8 mouse cellular contexts compared by ENCODE assay signal in genomic region chr10:121689591-121690314, GRCm38 (mm10). TPM values are rescaled to one million over a fixed set of nuclear protein-coding genes. Genes with fewer than 3 reads are reported as not detected.
DNase-seq lines count a peak whose midpoint lies in the region; ATAC-seq and TF ChIP-seq lines count a peak whose summit lies in the region.

No protein-coding gene starts in this region.

- H3K27ac ChIP-seq in hindbrain, embryonic 11.5 days (ENCODE audit: low read depth, low read length): no peak overlapping the region
- H3K27ac ChIP-seq in lung, embryonic 14.5 days (ENCODE audit: low read depth): no peak overlapping the region

- peak; percentile 88 for DNase-seq in R1 (ENCODE audit: low read depth, low spot score)
- DNase-seq in cerebellum, adult 9-10 months: peak; percentile 23
- DNase-seq in hindbrain, embryonic 11.5 days (ENCODE audit: low spot score): peak; percentile 86
- peak; percentile 50 to 68 for DNase-seq in layer of hippocampus, adult 8-10 months (ENCODE audit: low spot score in 2 of 2)
- peak; percentile 96 for DNase-seq in lung, embryonic 14.5 days
- DNase-seq in ovary, adult 18-20 months (ENCODE audit: low spot score): peak; percentile 47
- peak; percentile 52 for DNase-seq in urinary bladder, postnatal 25 days (ENCODE audit: low spot score)

- H3K4me1 ChIP-seq in hindbrain, embryonic 11.5 days (replicated peaks; ENCODE audit: control insufficient read depth, insufficient read depth, low read length): no peaks in the 10 kb centered on the region
- 0 out of 2 replicates have a peak, but pooled peaks cover 2% of the 10 kb centered on the region for H3K4me1 ChIP-seq in lung, embryonic 14.5 days (ENCODE audit: insufficient read depth)

- no peaks in the 10 kb centered on the region for H3K9me3 ChIP-seq in hindbrain, embryonic 11.5 days (ENCODE audit: control insufficient read depth, low read length)
- H3K9me3 ChIP-seq in lung, embryonic 14.5 days (ENCODE audit: low read depth, low read length): no peaks in the 10 kb centered on the region

- 21% methylated on average over 15 of the region's 15 CpGs for WGBS in hindbrain, embryonic 11.5 days
- WGBS in lung, embryonic 14.5 days: 15% methylated on average over 15 of the region's 15 CpGs

- TF ChIP-seq CTCF in lung, embryonic 14.5 days (IDR thresholded peaks at IDR 0.05; ENCODE audit: low read depth): peak; percentile 92

- no peak overlapping the region for H3K9ac ChIP-seq in hindbrain, embryonic 11.5 days (ENCODE audit: low read depth, low read length)
- H3K9ac ChIP-seq in lung, embryonic 14.5 days: no peak overlapping the region

- H3K4me3 ChIP-seq in hindbrain, embryonic 11.5 days (ENCODE audit: low read depth, low read length): no peak overlapping the region
- no peak overlapping the region for H3K4me3 ChIP-seq in lung, embryonic 14.5 days (ENCODE audit: low read depth, low read length)

- no peaks in the 10 kb centered on the region for H3K36me3 ChIP-seq in hindbrain, embryonic 11.5 days (ENCODE audit: control insufficient read depth, insufficient read depth, low read length)
- H3K36me3 ChIP-seq in lung, embryonic 14.5 days (ENCODE audit: insufficient read depth): no peaks in the 10 kb centered on the region

- ATAC-seq in frontal cortex, adult (ENCODE audit: low TSS enrichment): peak; percentile 95
- peak; percentile 81 for ATAC-seq in hindbrain, embryonic 11.5 days (ENCODE audit: low FRiP score)
- ATAC-seq in lung, embryonic 14.5 days (ENCODE audit: insufficient read depth): peak; percentile 85

- H3K27me3 ChIP-seq in hindbrain, embryonic 11.5 days (ENCODE audit: control insufficient read depth, insufficient read depth, low read length): no peaks in the 10 kb centered on the region
- H3K27me3 ChIP-seq in lung, embryonic 14.5 days (ENCODE audit: insufficient read depth, low read length): no peaks in the 10 kb centered on the region

- H3K4me2 ChIP-seq in hindbrain, embryonic 11.5 days (replicated peaks; ENCODE audit: low read depth, low read length): no peak overlapping the region
- no peak overlapping the region; the same call in 1 of the 2 replicates for H3K4me2 ChIP-seq in lung, embryonic 14.5 days

RNA-seq across cellular contexts. Expression of gene D930020B18Rik, which starts 48.4 kb away (rescaled TPM):
- polyA plus RNA-seq in hindbrain, embryonic 11.5 days (2014; fragmentation: Nextera tagmentation; extraction: Ambion mirVana): 0.22 and 0.31 TPM in 2 replicates
- 1 to 10 TPM in 1 of 4 experiments, under 1 TPM in 3; 0.20 to 1.6 (median 0.34) TPM for total RNA-seq in layer of hippocampus, adult 8-10 months (2022)
- 0.46 and 0.54 TPM in 2 replicates for polyA plus RNA-seq in lung, embryonic 14.5 days (2014; fragmentation: Nextera tagmentation; extraction: Ambion mirVana)

RNA-seq across cellular contexts. Expression of gene BC048403, which starts 50.0 kb away (rescaled TPM):
- polyA plus RNA-seq in hindbrain, embryonic 11.5 days (2014; fragmentation: Nextera tagmentation; extraction: Ambion mirVana): 2.9 and 3.6 TPM in 2 replicates
- 10 to 100 TPM in 1 of 4 experiments, 1 to 10 TPM in 3; 9.1 to 10.8 (median 9.4) TPM for total RNA-seq in layer of hippocampus, adult 8-10 months (2022)
- 3.4 and 4.3 TPM in 2 replicates for polyA plus RNA-seq in lung, embryonic 14.5 days (2014; fragmentation: Nextera tagmentation; extraction: Ambion mirVana)

Comparison
In these comparisons a context has a peak if more than half of its experiments do, and no peak if none do; other contexts are left out.
1. DNase-seq: peak in every context shown above with its lines; median percentile 96 in lung, embryonic 14.5 days; 88 in R1; 86 in hindbrain, embryonic 11.5 days; 59 in layer of hippocampus, adult 8-10 months; 52 in urinary bladder, postnatal 25 days; 47 in ovary, adult 18-20 months; 23 in cerebellum, adult 9-10 months.